Mouse (Mus musculus): ENCODE results near the gene Rnf152.

Rnf152 gene

GRCm38 (mm10) chr1:105311899-105312600, 44.5 kb downstream of the Rnf152 start:
- no peak for DNase-seq (ENCODE audit: low spot score)

GRCm38 (mm10) chr1:105302164-105302563, 54.3 kb downstream of the Rnf152 start:
- DNase-seq (ENCODE audit: low spot score), result no peak

- DNase-seq (ENCODE audit: low spot score), result no peak
Measured at GRCm38 (mm10) chr1:105301764-105302163, 54.7 kb downstream of the Rnf152 start.

- DNase-seq (ENCODE audit: low spot score), result no peak
Measured at GRCm38 (mm10) chr1:105291859-105292258, 64.7 kb downstream of the Rnf152 start.

- no peak for DNase-seq (ENCODE audit: low spot score)
Measured at GRCm38 (mm10) chr1:105287536-105287935, 69.0 kb downstream of the Rnf152 start.

- no peak for DNase-seq (ENCODE audit: low spot score)
Measured at GRCm38 (mm10) chr1:105286906-105287305, 69.6 kb downstream of the Rnf152 start.

- no peak for DNase-seq (ENCODE audit: low spot score)
Measured at GRCm38 (mm10) chr1:105285001-105285400, 71.5 kb downstream of the Rnf152 start.

GRCm38 (mm10) chr1:105284116-105284515, 72.4 kb downstream of the Rnf152 start:
- DNase-seq (ENCODE audit: low spot score), result no peak

GRCm38 (mm10) chr1:105281277-105281676, 75.2 kb downstream of the Rnf152 start:
- DNase-seq (ENCODE audit: low spot score), result no peak

- no peak for DNase-seq (ENCODE audit: low spot score)
Measured at GRCm38 (mm10) chr1:105280160-105280559, 76.3 kb downstream of the Rnf152 start.

- no peak for DNase-seq (ENCODE audit: low spot score)
Measured at GRCm38 (mm10) chr1:105274500-105275194, 81.9 kb downstream of the Rnf152 start.

GRCm38 (mm10) chr1:105271104-105271503, 85.4 kb downstream of the Rnf152 start:
- no peak for DNase-seq (ENCODE audit: low spot score)

GRCm38 (mm10) chr1:105263283-105264033, 93.1 kb downstream of the Rnf152 start:
- no peak for DNase-seq (ENCODE audit: low spot score)

GRCm38 (mm10) chr1:105260200-105260599, 96.3 kb downstream of the Rnf152 start:
- DNase-seq (ENCODE audit: low spot score), result no peak

- DNase-seq (ENCODE audit: low spot score), result no peak
Measured at GRCm38 (mm10) chr1:105257199-105257598, 99.3 kb downstream of the Rnf152 start.

- no peak for DNase-seq (ENCODE audit: low spot score)
Measured at GRCm38 (mm10) chr1:105249190-105249589, 107.3 kb downstream of the Rnf152 start.

GRCm38 (mm10) chr1:105246651-105247050, 109.9 kb downstream of the Rnf152 start:
- no peak for DNase-seq (ENCODE audit: low spot score)

GRCm38 (mm10) chr1:105246075-105246574, 110.4 kb downstream of the Rnf152 start:
- no peak for DNase-seq (ENCODE audit: low spot score)

- no peak for DNase-seq (ENCODE audit: low spot score)
Measured at GRCm38 (mm10) chr1:105243359-105244142, 113.0 kb downstream of the Rnf152 start.

GRCm38 (mm10) chr1:105240185-105240584, 116.3 kb downstream of the Rnf152 start:
- DNase-seq (ENCODE audit: low spot score), result no peak

All from layer of hippocampus, adult 9-10 months (tissue).